Mouse (Mus musculus) lung, postnatal 10 days (tissue): Measurements from ENCODE around the gene Clpx.
A peak's percentile ranks its signal among the peaks of the same experiment; 100 is the strongest.

Source experiments
- DNase-seq: peaks from one replicate; pipeline ENCODE4 v3.0.0; 2021

The Clpx gene

DNA sequence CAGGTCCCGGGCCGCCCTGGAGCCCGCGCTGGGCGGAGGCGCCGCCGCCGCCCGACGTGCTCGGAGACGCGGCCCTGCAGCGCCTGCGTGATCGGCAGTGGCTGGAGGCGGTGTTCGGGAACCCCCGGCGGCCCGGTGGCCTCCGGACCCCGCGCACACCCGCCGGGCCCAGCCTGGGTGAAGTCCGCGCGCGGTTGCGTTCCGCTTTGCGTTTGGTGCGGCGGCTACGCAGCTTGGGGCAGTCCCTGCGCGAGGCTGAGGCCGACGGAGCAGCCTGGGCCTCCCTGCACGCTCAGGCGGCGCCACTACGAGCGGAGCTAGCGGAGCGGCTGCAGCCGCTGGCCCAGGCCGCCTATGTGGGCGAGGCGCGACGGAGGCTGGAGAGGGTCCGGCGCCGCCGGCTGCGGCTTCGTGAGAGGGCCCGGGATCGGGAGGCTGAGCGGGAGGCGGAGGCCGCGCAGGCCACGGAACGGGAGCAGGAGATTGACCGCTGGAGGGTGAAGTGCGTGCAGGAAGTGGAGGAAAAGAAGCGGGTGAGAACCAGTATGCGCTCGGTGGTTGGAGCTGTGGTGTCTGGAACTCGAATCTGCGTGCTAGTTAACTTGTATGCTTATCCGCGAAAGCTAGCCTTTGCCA, 52.5 kb downstream of the Clpx start:
- peak; percentile 52 for DNase-seq

DNA sequence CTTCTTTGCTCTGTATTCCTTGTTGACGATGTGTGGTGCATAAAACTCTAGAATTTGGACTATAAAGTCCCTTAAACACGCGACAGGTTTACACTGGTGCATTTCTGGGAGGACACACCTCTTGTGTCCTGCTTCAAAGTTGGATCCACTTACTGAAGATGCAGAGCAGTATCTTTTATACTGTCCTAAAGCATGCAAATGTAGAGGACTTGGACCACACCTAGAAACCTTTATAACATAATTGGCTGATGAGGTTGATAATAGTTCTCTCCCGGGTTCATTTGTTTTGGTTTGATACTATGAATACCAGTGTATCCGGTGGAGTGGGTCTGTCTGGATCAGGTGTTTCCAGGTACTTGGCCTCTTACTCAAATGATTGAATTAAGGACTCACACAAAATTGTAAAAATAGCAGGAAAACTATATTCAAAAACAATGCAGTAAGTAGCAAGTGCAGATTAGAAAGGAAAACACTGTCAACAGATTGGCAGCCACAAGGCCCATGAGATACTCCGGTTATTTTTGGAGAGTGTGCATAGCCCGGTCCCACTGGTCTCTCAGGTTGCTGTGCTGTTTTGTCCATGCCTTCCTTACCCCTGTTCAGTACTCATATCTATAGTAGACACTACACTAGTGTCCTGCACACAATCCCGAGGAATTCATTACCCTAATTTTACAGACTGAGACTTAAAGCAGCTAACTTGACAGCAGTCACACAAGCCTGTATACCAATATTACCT, 53.2 kb downstream of the Clpx start:
- no peak for DNase-seq

DNA sequence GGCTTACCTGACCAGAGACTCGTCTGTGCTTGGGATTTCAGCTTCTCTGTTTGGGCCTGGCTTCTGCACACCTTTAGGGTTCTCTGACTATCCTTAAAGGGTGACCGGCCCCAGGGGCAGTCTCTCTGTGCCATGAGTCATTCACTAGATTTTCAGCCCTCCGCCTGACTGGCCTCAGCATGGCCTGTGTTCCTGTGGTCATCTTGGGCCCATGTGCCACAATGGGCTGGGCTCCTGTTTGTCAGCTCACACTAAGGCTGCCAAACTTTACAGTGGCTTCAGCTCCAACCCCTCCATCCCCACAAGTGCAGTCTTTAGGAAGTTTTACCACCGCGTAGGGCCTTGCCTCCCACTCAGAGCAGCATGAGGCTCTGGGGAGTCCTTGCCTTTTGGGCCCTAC, 59.2 kb downstream of the Clpx start:
- DNase-seq: no peak

DNA sequence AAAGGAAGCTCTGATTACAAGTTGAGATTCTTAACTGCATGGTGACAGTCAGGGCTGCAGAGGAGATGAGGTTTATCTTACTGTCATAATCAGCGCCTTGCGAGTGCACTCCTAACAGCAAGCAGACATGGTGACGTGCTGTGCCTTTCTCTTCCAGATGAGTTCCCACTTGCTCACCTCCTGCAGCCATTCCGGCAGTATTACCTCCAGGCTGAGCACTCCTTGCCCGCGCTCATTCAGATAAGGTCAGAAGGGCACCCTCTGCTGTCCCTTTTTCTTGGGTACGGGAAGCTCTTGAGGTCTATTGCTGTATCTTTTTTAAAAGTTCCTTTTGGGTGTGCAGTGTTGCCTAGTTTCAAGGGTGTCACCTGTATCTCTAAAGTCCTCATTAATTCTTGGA, 62.5 kb downstream of the Clpx start:
- no peak for DNase-seq

DNA sequence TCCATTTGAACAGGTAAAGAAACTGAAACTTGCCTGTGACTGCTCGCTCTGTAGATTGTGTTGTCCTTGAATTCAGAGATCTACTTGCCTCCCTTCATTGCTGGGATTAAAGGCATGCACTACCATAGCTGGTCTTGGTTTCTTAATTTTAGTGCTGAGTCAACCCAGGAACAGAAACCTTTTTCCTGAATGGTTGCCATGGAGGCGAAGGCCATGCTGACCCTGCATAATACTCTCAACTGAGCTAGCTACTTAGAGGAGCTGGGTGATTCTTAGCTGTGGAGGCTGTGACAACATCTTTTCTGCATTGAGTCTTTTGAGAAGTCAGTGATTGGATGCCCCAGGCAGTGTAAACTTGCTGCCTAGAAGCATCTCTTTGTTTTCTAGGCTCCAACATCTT, 62.9 kb downstream of the Clpx start:
- no peak for DNase-seq

DNA sequence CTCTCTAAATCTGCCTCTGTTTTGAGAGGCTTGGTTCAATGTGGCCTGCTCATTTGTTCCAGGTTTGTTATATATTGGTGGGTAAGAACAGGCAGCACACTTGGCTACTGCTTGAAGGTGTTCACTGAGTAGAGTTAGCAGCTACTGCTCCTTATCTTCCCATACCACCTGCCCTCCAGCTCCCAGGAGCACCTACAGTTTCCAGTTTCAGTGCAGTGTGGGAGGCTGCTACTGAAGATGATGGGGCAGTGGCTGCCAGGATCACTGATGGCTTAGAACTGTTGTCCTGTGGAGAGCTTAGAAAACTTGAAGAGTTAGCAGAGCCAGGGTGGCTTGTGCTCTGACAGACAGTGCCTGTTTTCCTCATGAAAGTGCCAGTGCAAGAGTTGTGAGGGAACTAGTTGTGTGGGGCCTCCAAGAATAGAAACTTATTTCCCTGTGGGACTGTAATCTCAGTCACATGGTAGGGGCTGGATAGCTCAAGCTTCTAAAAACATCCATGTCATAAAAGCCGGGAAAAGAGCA, 65.0 kb downstream of the Clpx start:
- no peak for DNase-seq

DNA sequence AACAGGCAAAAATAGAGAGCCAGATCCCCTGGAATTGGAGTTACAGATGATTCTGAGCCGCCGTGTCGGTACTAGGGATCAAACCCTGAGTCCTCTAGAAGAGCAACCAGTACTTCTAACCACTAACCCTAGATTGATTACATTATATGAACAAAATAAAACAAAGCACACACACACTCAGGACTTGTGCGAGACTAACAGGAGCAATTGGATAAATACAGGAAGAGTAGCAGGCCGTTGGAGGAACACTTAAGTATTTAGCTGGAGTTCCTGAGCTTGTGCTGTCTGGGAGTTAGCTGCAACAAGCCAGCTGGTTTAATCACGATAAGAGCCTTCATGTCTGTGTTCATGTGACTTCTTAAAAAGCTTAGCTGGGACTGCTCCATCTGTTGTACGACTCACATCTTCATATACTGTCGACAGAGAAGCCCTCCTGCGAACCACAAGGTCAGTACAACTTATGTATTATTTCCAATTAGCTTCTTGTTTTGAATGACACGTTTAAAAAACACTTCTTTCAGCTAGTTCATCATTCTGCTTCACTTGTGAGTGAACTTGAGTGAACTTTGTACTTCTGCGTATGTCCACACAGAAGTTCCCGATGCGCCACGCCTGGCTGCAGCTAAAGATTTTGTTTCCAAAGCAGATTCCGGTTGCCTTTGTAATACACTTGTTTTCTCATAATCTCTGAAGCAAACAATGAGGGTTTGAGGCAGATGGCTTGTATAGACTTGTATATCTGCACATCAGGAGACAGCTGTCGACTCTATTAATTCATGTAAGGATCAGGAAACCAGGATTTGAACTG, 66.8 kb downstream of the Clpx start, which contains the start of gene Ubap1l:
Gene Ubap1l (plus strand): TSS at position 401 of the 808 bp plus-strand sequence.
- DNase-seq: no peak

DNA sequence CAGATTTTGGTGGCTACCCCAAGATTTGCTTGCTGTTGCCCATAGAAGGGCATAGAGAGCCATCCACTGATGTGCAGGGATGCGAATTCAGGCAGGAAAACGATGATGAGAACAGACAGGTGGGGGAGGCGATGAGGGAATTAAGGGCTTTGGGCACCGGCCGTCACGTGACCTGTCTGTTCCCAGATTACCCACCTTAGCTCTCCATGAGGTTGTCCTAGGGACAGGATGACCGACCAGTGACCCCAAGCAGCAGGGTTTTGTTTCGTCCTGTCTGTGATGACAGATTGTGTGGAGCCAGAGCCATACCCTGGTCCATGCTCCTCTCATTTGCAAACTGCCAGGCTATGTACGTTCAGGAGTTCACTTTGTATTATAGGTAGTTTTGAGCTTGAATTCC, 69.6 kb downstream of the Clpx start:
- no peak for DNase-seq

DNA sequence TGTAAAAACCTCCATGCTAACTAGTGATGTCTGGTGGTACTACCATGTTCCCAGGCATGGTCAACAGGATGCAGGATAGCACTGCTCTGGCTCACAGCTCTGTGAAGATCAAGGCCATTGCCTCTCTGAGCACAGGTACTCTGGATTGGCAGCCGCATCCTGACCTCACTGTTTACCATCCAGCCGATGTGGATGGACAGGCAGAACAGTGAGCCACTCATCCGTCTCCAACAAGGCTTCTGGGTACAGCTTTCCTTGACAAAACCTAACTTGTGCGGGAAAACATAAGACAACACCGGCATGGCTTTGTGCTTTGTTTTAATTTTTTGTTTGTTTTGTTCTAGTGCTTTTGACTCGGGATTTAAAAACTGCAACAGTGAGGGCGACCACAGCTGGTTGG, 71.7 kb downstream of the Clpx start:
- DNase-seq: no peak

DNA sequence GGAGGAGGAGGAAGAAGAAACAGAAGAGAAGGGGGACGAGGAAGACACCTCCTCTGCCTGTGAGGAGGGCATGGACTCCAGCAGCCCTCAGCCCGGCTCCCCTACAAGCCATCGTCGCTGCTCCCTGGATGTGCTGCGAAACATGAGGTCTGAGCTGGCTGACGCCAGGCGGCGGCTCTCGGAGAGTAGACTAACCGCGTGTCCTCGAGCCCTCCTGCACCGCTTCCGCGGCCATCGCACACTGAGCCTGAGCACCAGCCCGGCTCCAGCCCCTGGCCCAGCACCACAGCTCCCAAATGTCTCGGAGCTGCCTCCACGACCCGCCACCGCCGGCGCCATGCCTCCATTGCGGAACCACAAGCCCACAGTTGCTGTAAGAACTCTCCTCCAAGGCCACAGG, 77.7 kb downstream of the Clpx start:
- DNase-seq: no peak

DNA sequence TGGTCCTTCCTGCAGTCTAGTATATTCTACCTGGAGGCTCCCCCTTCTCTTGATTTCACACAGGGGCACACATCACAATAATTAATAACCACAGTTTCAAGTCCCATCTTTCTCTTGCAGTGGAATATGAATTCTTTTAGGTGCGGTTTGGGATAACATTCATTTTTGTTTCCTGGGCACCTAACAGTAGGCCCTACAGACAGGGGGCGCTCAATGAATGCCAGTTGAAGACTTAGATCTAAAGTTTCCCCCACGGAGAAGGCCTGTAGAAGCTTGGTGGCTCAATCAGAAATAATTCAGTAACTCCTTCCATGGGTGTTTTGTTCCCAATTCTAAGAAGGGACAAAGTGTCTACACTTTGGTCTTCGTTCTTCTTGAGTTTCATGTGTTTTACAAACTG, 78.4 kb downstream of the Clpx start:
- DNase-seq: peak; percentile 80

DNA sequence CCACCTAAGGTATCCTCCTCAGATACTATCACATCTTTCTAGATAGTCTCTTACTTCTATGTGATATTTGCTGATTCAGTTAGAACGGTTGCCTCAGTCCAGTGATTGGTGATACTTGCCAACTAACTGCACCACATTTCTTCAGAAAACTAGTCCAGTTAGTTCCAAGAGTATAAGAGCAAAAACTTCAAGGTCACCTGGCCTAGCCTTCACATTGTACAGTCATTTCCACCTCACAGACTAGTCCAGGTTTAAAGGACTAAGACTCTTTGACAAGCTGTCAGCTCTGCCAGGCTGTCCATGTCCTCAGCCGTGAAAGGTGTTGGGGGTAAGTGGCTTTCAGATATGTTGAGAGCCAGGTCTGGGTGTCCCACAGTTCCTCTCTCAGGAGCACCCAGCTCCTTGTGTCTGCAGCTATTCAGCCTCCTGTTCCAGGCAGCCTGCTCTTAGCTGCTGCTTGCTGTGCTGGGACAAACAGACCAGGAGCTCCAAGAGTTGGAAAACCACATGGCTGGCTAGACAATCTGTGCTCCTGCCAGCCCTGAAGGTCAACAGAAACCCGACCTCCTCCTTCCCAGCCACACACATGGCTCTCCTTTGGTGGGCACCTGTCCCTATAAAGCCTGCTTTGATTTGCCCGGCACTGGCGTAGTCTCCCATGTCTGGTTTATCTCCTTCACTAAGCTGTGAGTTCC, 80.6 kb downstream of the Clpx start:
- no peak for DNase-seq

DNA sequence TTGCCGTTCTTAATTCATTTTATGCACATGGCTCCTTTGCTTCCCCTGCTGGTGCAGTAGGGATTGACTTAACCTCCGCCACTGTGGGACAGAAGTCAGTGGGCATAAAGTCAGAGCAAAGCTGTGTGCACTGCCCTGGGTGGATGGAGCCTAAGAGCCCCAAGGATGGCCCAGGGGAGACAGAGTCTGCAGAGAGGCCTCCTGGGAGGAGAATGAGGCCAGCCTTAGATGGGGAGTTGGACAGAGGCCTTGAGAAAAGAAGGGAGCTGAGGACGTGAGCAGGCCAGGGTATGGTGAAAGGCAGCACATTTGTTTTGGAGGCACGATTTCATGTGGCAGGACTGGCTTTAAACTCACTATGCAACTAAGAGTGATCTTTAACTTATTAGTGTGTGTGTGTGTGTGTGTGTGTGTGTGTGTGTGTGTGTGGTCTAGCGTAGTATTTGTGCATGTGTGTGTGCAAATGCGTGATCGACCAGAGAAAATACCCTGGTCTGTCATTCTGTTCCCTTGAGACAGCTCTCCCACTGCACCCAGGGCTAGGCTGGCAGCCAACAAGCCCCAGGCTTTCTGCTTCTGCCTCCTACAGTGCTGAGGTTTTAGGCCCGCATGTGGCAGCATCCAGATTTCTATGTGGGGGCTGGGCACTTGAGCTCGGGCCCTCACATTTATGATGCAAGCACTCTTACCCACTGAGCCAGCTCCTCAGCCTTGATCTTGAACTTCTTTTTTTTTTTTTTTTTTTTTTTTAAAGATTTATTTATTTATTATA, 81.3 kb downstream of the Clpx start:
- peak; percentile 53 for DNase-seq
